Mouse (Mus musculus) embryonic stem cell, embryonic (primary cell): ENCODE data around the gene Polr1c.

Experiments
- CTCF ChIA-PET, 4 experiments: fragments of 300-600 bp in 2 of 4; fragments of 350-600 bp in 2 of 4; sonication (Branson Sonifier 250); formaldehyde crosslinking; loops; one replicate each; lab custom pipeline; 2022; ENCODE audit warnings: inconsistent platforms in 2 of 4; lab: Charles Lee
- POLR2A ChIA-PET, 4 experiments: fragments of 300-600 bp in 2 of 4; fragments of 350-600 bp in 2 of 4; sonication (Branson Sonifier 250); formaldehyde crosslinking; loops; one replicate each; lab custom pipeline; 2022; ENCODE audit warnings: antibody characterized with exemption in 4 of 4, inconsistent platforms in 1 of 4; lab: Charles Lee

Polr1c gene

DNA sequence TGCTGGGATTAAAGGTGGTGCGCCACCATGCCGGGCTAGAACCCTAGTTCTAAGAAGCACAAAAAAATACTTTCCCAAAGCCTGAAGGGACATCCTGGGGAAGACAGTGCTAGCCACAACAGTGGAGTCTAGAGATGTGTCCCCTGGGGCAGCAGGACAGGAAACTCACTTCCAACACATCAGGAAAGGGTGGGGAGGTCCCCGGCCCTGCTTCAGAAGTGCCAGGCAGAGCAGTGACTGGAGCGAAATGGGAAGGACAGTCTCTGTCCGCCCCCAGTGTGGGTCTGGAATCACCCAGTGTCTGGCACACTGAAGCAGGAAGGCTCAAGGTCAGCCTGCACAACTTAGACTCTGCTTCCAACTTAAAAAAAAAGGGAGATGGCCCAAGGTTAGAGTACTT, 24.8 kb upstream of the Polr1c start:
- ChIA-PET POLR2A (interaction anchor here in 3 of 4 experiments (0.9 to 17.7 kb wide), 11 partner anchors 8 to 56 kb away, joined by 3 to 262 read pairs (median 6); partner anchors contain the start of genes Abcc10 (in 1 of the 3), Dlk2 (in 1 of the 3), Lrrc73 (in 1 of the 3) and Polr1c (in 1 of the 3)), CTCF (interaction anchor here in 1 of 4 experiments (1.0 kb wide), 1 partner anchor 27 kb away, joined by 3 read pairs; no protein-coding TSS in a partner anchor)

DNA sequence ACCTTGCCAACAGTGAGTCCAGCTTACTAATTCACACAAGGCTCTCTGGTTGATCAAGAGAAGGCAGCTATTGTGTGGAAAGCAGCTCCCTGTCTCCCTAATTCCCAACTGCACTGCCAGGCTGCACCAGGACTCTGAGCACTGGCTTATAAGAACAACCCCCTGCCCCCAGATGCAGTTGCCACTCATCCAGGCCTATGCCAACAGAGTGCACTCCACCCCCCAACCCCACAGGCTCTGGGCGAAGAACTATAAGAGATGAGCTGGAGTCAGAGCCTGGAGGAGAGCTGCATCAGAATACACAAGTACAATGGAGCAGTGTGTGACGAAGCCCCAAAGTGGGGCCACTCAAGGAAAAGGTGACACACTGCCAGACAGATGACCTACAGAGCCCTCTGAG, 24.2 kb upstream of the Polr1c start:
- ChIA-PET POLR2A (interaction anchor here (0.6 to 17.7 kb wide), 14 partner anchors 9 to 56 kb away, joined by 3 to 262 read pairs (median 8); partner anchors contain the start of genes Abcc10 (in 1 of the 4), Dlk2 (in 1 of the 4), Lrrc73 (in 1 of the 4) and Polr1c (in 1 of the 4)), CTCF (interaction anchor here in 1 of 4 experiments (1.0 to 1.3 kb wide), 2 partner anchors 27 to 538 kb away, joined by 3 read pairs; no protein-coding TSS in a partner anchor)

DNA sequence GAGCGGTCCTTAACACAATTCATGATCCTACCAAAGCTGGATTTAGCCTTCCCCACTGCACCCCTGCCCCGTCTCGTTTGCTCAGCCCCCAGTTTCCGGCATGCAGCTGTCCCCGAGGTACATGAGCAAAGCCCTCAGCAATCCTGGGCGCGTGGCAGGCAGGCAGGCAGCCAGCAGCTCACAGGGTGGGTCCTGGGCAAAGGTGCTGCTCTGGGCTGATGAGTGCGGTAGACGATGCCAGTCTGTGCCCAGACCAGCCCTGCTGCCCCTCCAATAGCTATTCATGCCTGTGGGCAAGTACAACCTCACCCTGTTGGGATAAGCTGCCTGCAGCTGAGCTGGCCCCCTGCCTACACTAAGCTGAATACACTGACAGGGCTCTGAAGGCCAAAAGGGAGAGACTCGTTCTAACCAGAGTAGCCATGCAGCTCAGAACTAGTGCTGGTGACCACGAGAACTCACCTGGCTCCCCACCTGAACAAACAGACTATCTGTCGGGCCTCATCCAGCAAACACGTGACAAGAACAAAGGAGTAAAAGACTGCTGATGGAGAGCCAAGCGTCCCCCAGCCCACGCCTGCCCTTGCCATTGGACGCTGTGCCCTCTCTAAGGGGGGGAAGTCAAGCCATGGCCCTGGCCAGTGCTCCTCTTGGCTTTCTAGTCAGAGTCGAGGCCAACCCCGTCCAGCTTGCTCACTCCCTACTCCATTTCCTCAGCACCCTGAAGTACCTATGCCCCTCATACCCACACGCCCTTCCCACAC, 22.1 kb upstream of the Polr1c start:
- CTCF ChIA-PET, result interaction anchor here in 2 of 4 experiments (0.5 to 2.6 kb wide), 5 partner anchors 11 to 18 kb away, joined by 3 to 9 read pairs (median 3); partner anchors contain the start of gene Tjap1 (in 1 of the 2)
- POLR2A ChIA-PET, result interaction anchor here (0.7 to 17.7 kb wide), 23 partner anchors 9 to 698 kb away, joined by 3 to 262 read pairs (median 4); partner anchors contain the start of genes Lrrc73 (in 1 of the 4), Mad2l1bp (in 1 of the 4), Polh (in 1 of the 4) and Polr1c (in 1 of the 4)

DNA sequence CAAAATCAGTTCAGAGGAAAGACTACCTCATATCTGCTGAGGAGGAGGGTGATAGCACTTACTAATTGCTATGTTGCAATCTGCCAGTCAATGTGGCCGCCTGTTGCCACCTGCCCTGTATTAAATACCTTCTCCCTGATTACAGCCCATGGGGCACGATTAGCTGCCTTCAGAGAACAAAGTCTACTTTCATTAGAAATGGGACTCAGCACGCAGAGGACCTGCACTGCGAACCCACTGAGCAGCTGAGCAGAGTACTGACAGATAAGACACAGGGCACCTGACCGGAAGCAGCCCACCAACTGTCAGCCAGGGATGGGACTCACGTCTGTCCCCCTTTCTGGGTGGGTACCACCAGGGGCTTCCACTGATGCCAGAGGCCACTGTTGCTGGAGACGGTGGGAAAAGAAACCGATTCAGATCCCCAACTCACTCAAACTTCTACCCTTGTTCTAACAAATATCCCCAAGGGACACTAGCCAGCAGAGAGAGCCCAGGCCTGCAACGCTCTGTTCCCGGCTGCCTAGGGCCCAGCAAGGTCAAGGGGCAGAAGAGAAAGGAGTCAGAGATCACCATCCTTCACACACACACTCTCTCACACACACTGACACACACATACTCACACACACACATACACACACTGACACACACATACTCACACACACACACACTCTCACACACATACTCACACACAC, 20.3 kb upstream of the Polr1c start:
- ChIA-PET CTCF (interaction anchor here in 3 of 4 experiments (0.5 to 2.6 kb wide), 4 partner anchors 10 to 190 kb away, joined by 3 to 10 read pairs (median 4); partner anchors contain the start of gene Dlk2 (in 1 of the 3)), POLR2A (interaction anchor here (0.5 to 17.7 kb wide), 13 partner anchors 8 to 961 kb away, joined by 3 to 262 read pairs (median 31); partner anchors contain the start of genes Tjap1 (in 2 of the 4), Dlk2 (in 1 of the 4), Lrrc73 (in 1 of the 4) and Polr1c (in 1 of the 4))

DNA sequence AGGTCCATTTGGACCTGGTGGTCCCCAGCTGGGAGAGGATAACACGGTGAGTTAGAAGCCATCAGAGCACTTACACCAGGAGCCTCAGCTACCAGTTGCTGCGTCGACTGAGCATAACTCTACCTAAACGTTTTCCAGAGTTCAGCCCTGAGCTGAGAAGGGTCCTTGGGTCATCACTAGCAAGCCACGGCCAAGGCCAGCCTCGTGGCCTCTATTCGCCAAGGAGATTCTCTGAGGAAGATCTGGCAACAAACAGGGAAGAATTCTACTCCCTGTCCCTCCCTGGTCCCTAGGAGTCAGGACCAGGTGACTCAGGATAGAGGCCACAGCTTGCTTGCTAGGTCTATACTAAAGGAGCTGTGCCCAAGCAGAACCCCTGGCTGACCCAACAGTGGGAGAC, 19.7 kb upstream of the Polr1c start:
- POLR2A ChIA-PET, result interaction anchor here in 3 of 4 experiments (0.5 to 17.7 kb wide), 16 partner anchors 8 to 962 kb away, joined by 3 to 262 read pairs (median 12); partner anchors contain the start of genes Dlk2 (in 2 of the 3), Lrrc73 (in 2 of the 3), Tjap1 (in 2 of the 3) and Polr1c (in 1 of the 3)
- CTCF ChIA-PET, result interaction anchor here in 2 of 4 experiments (0.6 to 2.6 kb wide), 7 partner anchors 9 to 428 kb away, joined by 3 to 14 read pairs (median 3); partner anchors contain the start of genes Abcc10 (in 1 of the 2) and Dlk2 (in 1 of the 2)

DNA sequence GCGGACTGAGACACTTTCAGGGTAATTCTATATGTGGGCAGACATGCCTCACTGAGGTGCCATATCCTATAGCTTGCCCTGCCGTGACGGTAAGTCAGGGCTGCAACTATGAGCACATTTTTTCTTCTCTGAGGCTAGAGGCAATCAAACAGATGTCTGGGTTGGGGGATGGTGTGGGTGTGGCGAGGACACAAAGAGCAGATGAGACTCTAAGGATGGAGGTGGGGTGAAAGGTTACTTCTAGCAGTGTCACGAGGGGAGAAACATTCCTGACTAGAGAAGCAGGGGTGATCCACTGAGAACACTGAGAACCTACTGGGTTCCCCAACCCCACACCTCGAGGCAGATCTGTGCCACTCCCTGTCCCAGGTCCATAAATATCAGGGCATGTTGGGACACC, 19.1 kb upstream of the Polr1c start:
- POLR2A ChIA-PET, result interaction anchor here in 2 of 4 experiments (0.7 to 17.7 kb wide), 19 partner anchors 8 to 162 kb away, joined by 3 to 262 read pairs (median 11); partner anchors contain the start of genes Dlk2 (in 2 of the 2), Lrrc73 (in 2 of the 2), Tjap1 (in 2 of the 2) and Crip3 (in 1 of the 2)
- CTCF ChIA-PET, result interaction anchor here in 2 of 4 experiments (0.6 to 2.7 kb wide), 14 partner anchors 9 to 427 kb away, joined by 3 to 30 read pairs (median 6); partner anchors contain the start of genes Dlk2 (in 2 of the 2), Abcc10 (in 1 of the 2), Lrrc73 (in 1 of the 2) and Vegfa (in 1 of the 2)

DNA sequence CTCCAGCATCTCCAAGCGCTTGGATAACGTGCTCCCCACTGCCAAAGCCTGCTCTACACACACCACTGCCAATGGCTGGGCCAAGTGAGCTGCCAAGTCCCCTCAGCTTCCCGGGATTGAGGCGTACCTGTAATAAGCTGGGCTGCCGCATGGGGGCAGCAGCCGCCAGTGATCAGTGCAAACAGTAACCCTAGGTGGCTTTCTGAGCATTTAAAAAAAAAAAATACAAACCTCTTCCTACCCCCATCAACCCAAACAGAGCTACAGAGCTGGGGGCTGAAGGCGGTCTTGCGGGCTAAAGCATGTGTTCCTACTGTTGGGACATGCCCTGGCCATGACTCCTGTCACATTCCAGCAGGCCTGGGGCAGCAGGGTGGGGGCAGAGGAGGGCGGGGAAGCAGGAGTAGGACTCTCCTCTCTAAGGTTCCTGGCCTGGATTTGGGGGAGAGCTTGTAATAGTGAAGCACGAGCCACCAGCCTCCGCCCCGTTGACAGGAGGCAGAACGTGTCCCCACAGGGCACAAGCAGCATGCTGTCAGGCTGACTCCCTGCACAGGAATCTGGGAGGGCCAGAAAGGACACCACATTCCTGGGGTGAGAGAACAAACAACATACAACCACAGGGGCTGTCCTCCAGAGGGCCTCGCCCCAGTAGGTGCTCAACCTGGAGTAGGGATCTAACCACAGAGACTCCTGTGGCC, 18.2 kb upstream of the Polr1c start:
- ChIA-PET POLR2A (interaction anchor here (0.5 to 17.7 kb wide), 54 partner anchors 7 to 1221 kb away, joined by 3 to 262 read pairs (median 4); partner anchors contain the start of genes Abcc10 (in 2 of the 4), Dlk2 (in 2 of the 4), Lrrc73 (in 2 of the 4) and Polh (in 2 of the 4)), CTCF (interaction anchor here (0.5 to 2.7 kb wide), 81 partner anchors 8 to 1419 kb away, joined by 3 to 30 read pairs (median 4); partner anchors contain the start of genes Dlk2 (in 4 of the 4), Lrrc73 (in 2 of the 4), Mad2l1bp (in 2 of the 4) and Tjap1 (in 2 of the 4))

DNA sequence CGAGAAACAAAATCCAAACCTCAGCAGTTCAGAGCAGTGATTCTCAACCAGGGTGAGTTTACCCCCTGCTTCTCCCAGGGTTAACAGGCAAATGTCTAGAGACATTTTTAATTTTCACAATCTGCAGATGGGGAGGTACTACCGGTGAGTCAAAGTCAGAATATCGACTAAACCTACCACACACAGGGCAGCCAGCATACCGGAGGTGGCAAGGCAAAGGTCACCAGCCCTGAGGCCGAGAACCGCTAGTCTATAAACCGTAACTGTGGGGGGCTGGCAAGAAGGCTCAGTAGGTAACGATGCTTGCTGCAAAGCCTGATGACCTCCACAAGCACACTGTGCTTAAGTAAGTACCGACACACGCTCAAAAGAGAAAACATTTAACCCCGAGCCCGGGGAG, 17.6 kb upstream of the Polr1c start:
- POLR2A ChIA-PET, result interaction anchor here (0.6 to 17.7 kb wide), 45 partner anchors 7 to 1222 kb away, joined by 3 to 262 read pairs (median 4); partner anchors contain the start of genes Abcc10 (in 2 of the 4), Dlk2 (in 2 of the 4), Lrrc73 (in 2 of the 4) and Polr1c (in 2 of the 4)
- CTCF ChIA-PET, result interaction anchor here (0.6 to 2.7 kb wide), 63 partner anchors 8 to 785 kb away, joined by 3 to 30 read pairs (median 4); partner anchors contain the start of genes Dlk2 (in 3 of the 4), Lrrc73 (in 2 of the 4), Tjap1 (in 2 of the 4) and Abcc10 (in 1 of the 4)

DNA sequence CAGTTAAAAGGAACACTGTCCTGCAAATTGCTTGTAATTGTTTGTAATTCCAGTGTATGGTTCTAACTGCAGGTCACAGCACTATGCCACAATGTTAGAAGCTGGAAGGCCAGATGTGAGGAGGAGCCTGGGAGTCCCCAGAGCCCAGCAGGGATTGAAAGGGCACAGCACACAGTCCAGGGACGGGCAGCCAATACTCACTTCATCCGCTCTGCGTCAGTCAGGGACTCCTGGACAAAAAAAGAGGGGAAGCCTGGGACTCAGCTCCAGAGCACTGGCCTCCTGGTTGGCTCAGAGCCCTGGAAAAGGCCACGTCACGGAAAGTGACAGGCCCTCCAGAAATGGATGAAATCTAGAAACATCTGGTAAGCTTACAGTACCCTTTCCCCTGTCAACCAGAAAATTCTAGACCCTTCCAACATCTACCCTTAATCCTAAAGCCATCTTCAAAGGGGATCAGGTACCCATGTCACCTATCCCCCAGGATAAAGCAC, 14.4 kb upstream of the Polr1c start:
- ChIA-PET POLR2A (interaction anchor here (0.5 to 17.7 kb wide), 13 partner anchors 8 to 1328 kb away, joined by 3 to 262 read pairs (median 4); partner anchors contain the start of genes Abcc10 (in 2 of the 4), Lrrc73 (in 1 of the 4), Polr1c (in 1 of the 4) and Tjap1 (in 1 of the 4)), CTCF (interaction anchor here in 3 of 4 experiments (0.5 to 2.5 kb wide), 3 partner anchors 10 to 526 kb away, joined by 4 to 14 read pairs (median 6); no protein-coding TSS in a partner anchor)

DNA sequence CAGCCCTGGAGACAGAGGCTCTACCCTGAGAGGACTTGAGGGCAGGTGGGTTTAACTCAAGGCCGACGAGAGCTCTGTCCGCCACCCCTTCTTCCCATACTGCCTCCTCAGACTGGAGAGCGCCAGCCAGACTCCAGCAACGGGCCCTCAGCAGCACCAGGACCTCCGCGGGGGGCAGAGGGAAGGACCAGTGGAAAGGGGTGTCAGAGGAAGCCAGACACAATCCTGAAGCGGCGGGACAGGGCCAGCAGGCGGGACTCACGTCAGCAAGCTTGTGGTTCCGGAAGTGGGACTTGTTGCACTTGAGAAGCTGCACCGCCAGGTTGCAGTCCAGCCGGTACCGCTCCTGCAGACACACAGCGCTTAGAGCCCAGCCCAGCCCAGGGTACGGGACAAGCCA, 11.8 kb upstream of the Polr1c start:
- ChIA-PET CTCF (interaction anchor here in 1 of 4 experiments (0.5 to 1.5 kb wide), 5 partner anchors 11 to 133 kb away, joined by 3 to 6 read pairs (median 4); no protein-coding TSS in a partner anchor), POLR2A (interaction anchor here in 3 of 4 experiments (0.5 to 17.7 kb wide), 19 partner anchors 9 to 905 kb away, joined by 3 to 262 read pairs (median 4); partner anchors contain the start of genes Polr1c (in 2 of the 3), Tjap1 (in 2 of the 3), Yipf3 (in 2 of the 3) and Dlk2 (in 1 of the 3))

DNA sequence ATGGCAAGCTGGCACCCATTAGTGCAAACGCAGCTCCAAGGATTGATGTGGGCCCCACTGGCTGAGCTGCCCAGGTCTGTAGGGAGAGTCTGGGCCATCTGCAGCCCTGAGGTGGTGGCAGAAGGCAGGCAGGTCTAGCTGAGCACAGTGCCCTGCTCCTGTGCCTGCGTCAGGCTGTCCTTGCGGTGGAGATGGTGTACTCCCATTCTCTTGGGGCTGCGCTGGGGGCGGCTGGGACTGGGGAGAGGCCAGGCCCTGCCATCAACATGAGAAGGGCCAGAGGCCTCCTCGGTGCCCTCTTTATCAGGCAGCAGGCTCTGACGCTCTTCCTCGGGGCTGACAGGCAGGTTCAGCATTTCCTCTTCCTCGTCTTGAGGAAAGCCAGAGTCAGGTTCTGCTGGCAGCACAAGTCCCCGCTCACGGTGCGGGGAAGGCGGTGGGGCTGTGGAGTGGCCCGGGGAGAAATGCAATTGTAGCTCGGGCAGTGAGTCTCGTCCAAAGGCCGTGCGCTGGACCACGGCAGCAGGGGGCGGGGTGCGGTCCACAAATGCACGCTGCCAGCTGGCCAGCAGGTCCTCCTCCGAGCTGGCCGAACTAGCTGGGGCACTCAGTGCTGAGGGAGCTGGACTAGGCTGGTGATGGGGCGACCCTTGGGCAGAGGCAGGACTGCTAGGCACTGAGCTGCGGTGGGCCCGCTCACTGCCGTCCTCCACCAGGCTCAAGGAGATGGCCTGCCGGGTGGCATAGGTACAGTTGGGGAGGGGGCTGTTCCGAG, 10.6 kb upstream of the Polr1c start:
- POLR2A ChIA-PET, result interaction anchor here (0.6 to 17.7 kb wide), 20 partner anchors 8 to 513 kb away, joined by 3 to 262 read pairs (median 3); partner anchors contain the start of genes Mad2l1bp (in 2 of the 4), Polr1c (in 2 of the 4), Tjap1 (in 2 of the 4) and Yipf3 (in 2 of the 4)
- CTCF ChIA-PET, result interaction anchor here in 2 of 4 experiments (0.6 to 1.8 kb wide), 6 partner anchors 9 to 595 kb away, joined by 3 to 6 read pairs (median 4); no protein-coding TSS in a partner anchor

DNA sequence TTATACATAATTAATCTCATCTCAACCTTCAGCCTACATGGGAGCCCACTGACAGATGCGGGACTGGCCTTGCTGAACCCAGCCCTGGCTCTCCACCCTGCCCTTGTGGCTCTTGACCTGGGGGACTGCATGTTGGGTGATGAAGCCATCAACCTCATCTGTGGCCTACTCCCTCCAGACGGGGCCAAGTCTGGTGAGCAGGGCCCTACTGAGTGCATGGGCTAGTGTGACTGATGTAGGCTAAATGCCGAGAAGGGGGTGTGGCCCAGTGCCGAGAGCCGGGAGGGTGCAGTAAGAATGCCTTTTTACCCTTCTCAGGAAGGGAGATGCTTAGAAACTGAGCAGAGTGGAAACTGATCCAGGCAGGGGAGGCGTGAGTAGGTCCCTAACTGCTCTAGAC, 7.3 kb upstream of the Polr1c start:
- POLR2A ChIA-PET, result interaction anchor here (0.7 to 17.7 kb wide), 6 partner anchors 10 to 16 kb away, joined by 5 to 262 read pairs (median 40); partner anchors contain the start of genes Lrrc73 (in 1 of the 4), Polr1c (in 1 of the 4) and Yipf3 (in 1 of the 4)
- CTCF ChIA-PET, result interaction anchor here in 2 of 4 experiments (0.6 to 1.6 kb wide), 3 partner anchors 10 to 276 kb away, joined by 3 to 6 read pairs (median 5); no protein-coding TSS in a partner anchor

DNA sequence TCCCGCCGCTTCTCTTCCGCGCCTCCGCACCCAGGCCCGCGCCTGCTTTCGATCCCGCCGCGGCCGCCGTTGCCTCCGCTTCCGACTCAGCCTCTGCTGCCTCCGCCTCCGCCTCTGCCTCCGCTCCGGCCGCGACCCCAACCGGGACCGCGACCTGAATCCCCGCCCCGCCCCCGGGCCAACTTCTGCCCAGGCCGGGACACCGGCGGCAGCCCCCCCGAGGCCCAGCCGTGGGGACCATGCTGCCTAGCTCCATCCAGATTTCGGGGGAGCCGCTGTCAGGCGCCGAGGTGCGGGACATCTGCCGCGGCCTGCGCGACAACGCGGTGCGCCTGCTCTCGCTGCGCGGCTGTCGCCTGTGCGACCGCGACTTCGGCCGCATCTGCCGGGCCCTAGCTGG, 6.3 kb upstream of the Polr1c start:
- CTCF ChIA-PET, result interaction anchor here in 2 of 4 experiments (0.8 to 2.8 kb wide), 4 partner anchors 12 to 93 kb away, joined by 3 to 30 read pairs (median 4); partner anchors contain the start of gene Gtpbp2 (in 1 of the 2)
- POLR2A ChIA-PET, result interaction anchor here in 3 of 4 experiments (0.6 to 18.8 kb wide), 22 partner anchors 9 to 604 kb away, joined by 3 to 262 read pairs (median 4); partner anchors contain the start of genes Abcc10 (in 1 of the 3), Mad2l1bp (in 1 of the 3), Polh (in 1 of the 3) and Tjap1 (in 1 of the 3)
